Mouse (Mus musculus): Measurements from ENCODE around the gene Gm5849.
"Not testable (repeated sequence)": the region's sequence is repeated elsewhere in the genome, so short reads cannot be mapped to it uniquely, and the experiment has no call there.

Gm5849 gene

DNA sequence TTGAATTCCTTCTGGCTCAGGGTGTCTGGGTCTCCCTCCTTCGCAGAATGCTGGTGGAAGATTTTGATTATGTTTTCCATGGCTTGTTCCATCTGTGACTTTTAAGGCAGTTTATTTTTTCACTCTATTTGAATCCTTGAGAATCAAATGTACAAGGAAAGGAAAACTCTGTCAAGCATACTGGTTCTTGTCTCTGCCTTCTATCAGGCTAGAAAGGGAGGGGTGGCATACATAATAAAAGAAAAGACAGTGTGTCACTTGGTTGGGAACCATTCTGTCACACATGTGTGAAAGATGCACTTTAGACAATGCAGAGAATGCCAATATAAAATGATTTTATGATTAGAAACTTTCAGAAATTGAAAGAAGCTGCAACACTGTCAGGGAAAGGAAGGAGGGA is at the start of gene Gm5849:
Gm5849 (minus strand) TSS at position 101 of the 400 bp plus-strand sequence.
- not testable (repeated sequence) for ATAC-seq (ENCODE audit: low TSS enrichment)

DNA sequence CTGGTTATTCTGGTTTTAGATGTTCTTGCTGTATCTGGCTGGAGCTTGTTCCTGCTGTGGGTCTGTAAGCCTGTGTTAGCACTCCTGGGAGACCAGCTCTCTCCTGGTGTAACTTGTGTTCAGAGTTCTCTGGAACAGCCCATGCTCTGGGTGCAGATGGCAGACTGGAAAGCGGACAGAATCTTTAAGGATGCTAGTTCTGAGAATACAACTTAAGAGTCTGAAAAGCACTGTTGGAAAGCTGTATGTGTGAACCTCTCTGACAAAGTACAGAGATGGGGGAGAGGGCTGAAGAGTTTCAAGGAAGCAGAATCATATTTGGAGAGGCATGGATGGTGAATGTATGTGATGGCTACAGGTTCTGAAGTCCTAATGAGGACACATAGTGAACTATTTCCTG is 28.0 kb downstream of the Gm5849 start:
- peak; percentile 93 for ATAC-seq (ENCODE audit: low TSS enrichment)

DNA sequence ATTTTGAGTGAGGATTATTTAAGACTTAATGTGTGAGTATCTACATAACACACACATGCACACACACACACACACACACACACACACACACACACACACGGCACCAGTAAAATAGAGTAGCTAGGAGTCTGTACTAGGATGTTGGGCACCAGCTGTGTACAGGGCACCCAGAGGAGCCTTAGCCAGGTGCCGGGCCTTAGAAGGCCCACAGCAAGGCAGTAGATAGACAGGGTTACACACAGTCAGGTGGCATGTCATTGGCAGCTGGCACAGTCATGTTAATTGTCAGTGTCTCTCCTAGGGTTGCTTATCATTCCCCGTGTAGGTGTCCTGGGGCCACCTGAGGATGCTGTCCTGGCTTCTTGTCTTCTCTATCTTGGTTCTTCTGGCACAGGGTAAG is 51.1 kb downstream of the Gm5849 start, which contains the start of gene Pglyrp4:
Pglyrp4 (plus strand) TSS at position 301 of the 400 bp plus-strand sequence.
- no peak for ATAC-seq (ENCODE audit: low TSS enrichment)

Measured in frontal cortex, adult (tissue).